Mouse (Mus musculus) forebrain, embryonic 13.5 days (tissue): ENCODE measurements at regions not wholly inside any gene's neighbourhood (a gene's known extent, or its start where the extent isn't known, plus 50 kb on each side); places are given as distances from the start of the nearest gene placed in this dataset.
A peak's percentile ranks its signal among the peaks of the same experiment; 100 is the strongest.

Experiments
- ATAC-seq: fragments of 200-750 bp; cut with Nextera tagmentation; 2 replicates; pipeline ENCODE4 v1.8.0; 2017
- H3K27ac ChIP-seq: fragments of 300-500 bp; sonication (generic); 2 replicates; pipeline ENCODE4 v1.5.1; 2015; ENCODE audit warnings: inconsistent platforms, mild to moderate bottlenecking, moderate library complexity
- H3K27me3 ChIP-seq: fragments of 300-500 bp; sonication (generic); 2 replicates; pipeline ENCODE4 v1.6.1; 2015; ENCODE audit warnings: mild to moderate bottlenecking, inconsistent platforms
- H3K36me3 ChIP-seq: fragments of 300-500 bp; sonication (generic); 2 replicates; pipeline ENCODE4 v1.6.1; 2015; ENCODE audit warnings: mild to moderate bottlenecking, inconsistent platforms; ENCODE audit not compliant: poor library complexity, severe bottlenecking
- H3K4me1 ChIP-seq: fragments of 300-500 bp; sonication (generic); 2 replicates; pipeline ENCODE4 v1.6.1; 2015; ENCODE audit warnings: inconsistent platforms
- H3K4me2 ChIP-seq: fragments of 300-500 bp; sonication (generic); 2 replicates; pipeline ENCODE4 v1.6.1; 2015; ENCODE audit warnings: inconsistent platforms, mild to moderate bottlenecking, moderate library complexity
- H3K4me3 ChIP-seq: fragments of 300-500 bp; sonication (generic); 2 replicates; pipeline ENCODE4 v1.5.1; 2015; ENCODE audit warnings: mild to moderate bottlenecking, inconsistent platforms
- H3K9ac ChIP-seq: fragments of 300-500 bp; sonication (generic); 2 replicates; pipeline ENCODE4 v1.6.1; 2015; ENCODE audit warnings: mild to moderate bottlenecking, inconsistent platforms
- H3K9me3 ChIP-seq: fragments of 300-500 bp; sonication (generic); replicated peaks from 2 replicates; pipeline ENCODE4 v1.6.1; 2016; ENCODE audit warnings: inconsistent platforms
- WGBS: fragments of 180-500 bp; shearing (Covaris S2); methylation state at CpG from one replicate; pipeline ENCODE4 v1.1.7; 2015; 5-methylcytosine and 5-hydroxymethylcytosine counted together

DNA sequence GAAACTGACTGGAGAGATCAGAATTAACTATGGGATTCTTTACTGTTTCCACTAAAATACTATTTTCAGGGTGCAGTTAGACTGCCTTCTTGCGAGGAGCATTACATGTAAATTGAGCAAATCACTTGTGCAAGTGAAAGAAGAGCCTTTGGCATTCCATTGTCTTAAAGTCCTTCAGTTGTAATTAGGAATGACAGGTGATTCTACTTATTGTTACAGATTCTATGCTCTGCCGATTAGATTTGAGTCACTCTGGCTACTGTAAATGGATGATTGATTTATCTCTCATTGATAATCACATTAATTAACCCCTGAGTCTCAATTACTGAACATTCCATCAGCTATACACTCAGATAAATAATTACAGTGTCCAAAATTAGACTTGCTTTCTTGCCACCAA is 2784.9 kb upstream of the Gm12353 start:
- Histone ChIP-seq H3K9ac (no peak overlapping the region), H3K27ac (no peak overlapping the region), H3K36me3 (no peaks in the 10 kb centered on the region), H3K27me3 (no peaks in the 10 kb centered on the region), H3K4me2 (no peak overlapping the region), H3K9me3 (no peaks in the 10 kb centered on the region), H3K4me1 (no peaks in the 10 kb centered on the region), H3K4me3 (no peak overlapping the region)
- 47% methylated on average over 2 of the region's 2 CpGs for WGBS
- no peak for ATAC-seq

- H3K4me3 ChIP-seq, result no peak overlapping the region
- no peak overlapping the region for H3K4me2 ChIP-seq
- H3K9ac ChIP-seq, result no peak overlapping the region
- ATAC-seq, result no peak
- H3K27me3 ChIP-seq, result no peaks in the 10 kb centered on the region
- no peak overlapping the region for H3K27ac ChIP-seq
- no peaks in the 10 kb centered on the region for H3K9me3 ChIP-seq
- WGBS, result 89% methylated on average over 1 of the region's 1 CpGs
- no peaks in the 10 kb centered on the region for H3K4me1 ChIP-seq
- H3K36me3 ChIP-seq, result no peaks in the 10 kb centered on the region
Observed at GRCm38 (mm10) chr4:16831598-16831997, 2773.7 kb upstream of the Gm12353 start.

DNA sequence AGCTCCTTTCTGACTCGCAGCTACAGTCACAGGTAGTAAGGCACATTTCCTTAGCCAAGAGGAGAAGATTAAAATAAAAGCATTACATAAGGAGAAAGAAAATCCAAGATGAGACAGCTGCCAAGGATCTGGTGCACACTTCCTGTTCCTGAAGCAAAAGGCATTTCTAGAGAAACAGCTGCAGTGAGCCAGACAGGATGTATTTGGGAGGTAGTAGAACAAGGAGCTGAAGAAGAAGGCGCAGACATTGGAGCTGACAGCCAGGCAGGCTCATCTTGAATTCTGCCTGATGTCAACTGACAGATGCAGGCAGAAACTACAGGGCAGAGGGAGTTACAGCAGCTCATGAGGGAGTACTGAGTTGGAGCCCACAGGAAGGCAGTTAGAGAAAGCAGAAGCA is 2757.2 kb upstream of the Gm12353 start:
- no peak overlapping the region for H3K4me3 ChIP-seq
- H3K27ac ChIP-seq, result no peak overlapping the region
- WGBS, result 83% methylated on average over 2 of the region's 2 CpGs
- no peaks in the 10 kb centered on the region for H3K4me1 ChIP-seq
- H3K27me3 ChIP-seq, result no peaks in the 10 kb centered on the region
- H3K4me2 ChIP-seq, result no peak overlapping the region
- H3K9me3 ChIP-seq, result no peaks in the 10 kb centered on the region
- H3K36me3 ChIP-seq, result no peaks in the 10 kb centered on the region
- H3K9ac ChIP-seq, result no peak overlapping the region
- no peak for ATAC-seq

GRCm38 (mm10) chr4:16852670-16853069 is 2752.6 kb upstream of the Gm12353 start:
- no peaks in the 10 kb centered on the region for H3K36me3 ChIP-seq
- H3K9ac ChIP-seq, result no peak overlapping the region
- no peak overlapping the region for H3K4me2 ChIP-seq
- H3K27ac ChIP-seq, result no peak overlapping the region
- peak; percentile 24; the same call in 1 of the 2 replicates for ATAC-seq
- H3K4me1 ChIP-seq, result no peaks in the 10 kb centered on the region
- H3K27me3 ChIP-seq, result no peaks in the 10 kb centered on the region
- H3K9me3 ChIP-seq, result no peaks in the 10 kb centered on the region
- WGBS, result 90% methylated on average over 4 of the region's 4 CpGs
- H3K4me3 ChIP-seq, result no peak overlapping the region
